Mouse (Mus musculus) kidney, adult 2 months (tissue): ENCODE measurements at regions not wholly inside any gene's neighbourhood (a gene's known extent, or its start where the extent isn't known, plus 50 kb on each side); places are given as distances from the start of the nearest gene placed in this dataset.

ENCODE experiments used
- CTCF ChIP-seq: fragments of 200-500 bp; conservative IDR thresholded peaks from 2 replicates; pipeline ENCODE4 v1.5.1; 2011; ENCODE audit warnings: low read depth, mild to moderate bottlenecking, control low read depth, low read length, moderate library complexity, mixed read lengths; ENCODE audit not compliant: insufficient read depth, insufficient read length
- POLR2A ChIP-seq: fragments of 200-500 bp; IDR thresholded peaks from one replicate; pipeline ENCODE4 v1.6.1; 2011; ENCODE audit warnings: low read depth, low read length, control low read depth

DNA sequence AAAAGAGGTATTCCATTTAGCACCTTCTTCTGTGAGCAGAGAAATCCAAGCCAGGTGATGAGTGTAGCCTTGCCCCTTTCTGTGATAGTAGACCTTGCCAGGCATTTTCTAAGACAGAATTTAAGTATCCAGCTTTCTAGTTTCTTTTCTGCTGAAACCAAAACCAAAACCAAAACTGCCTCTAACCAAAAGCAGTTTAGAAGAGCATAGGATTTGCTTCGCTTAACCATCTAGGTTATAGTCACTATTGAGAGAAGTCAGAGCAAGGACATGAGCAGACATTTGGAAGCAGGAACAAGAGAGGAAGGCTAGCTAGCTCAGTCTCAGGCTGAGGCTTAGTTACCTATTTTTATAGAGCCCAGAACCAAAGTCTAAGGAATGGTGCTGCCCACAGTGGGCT lies 354.8 kb upstream of the Prickle1 start:
- no peak for TF ChIP-seq CTCF
- no peak for TF ChIP-seq POLR2A
